Mouse (Mus musculus) gastrocnemius, adult 2 months (tissue): Measurements from ENCODE around the gene Mrpl54. TPM values are rescaled to one million over a fixed set of nuclear protein-coding genes. Genes with fewer than 3 reads are reported as not detected.

ENCODE experiments used
- DNase-seq: peaks from one replicate; pipeline ENCODE4 v3.0.0; 2022
- H3K27ac ChIP-seq: fragments of 200-600 bp; 2 replicates; pipeline ENCODE4 v1.8.1; 2022; ENCODE audit warnings: mild to moderate bottlenecking
- H3K4me3 ChIP-seq: fragments of 200-600 bp; 2 replicates; pipeline ENCODE4 v1.8.1; 2022; ENCODE audit warnings: mild to moderate bottlenecking, moderate library complexity
- CTCF ChIP-seq: fragments of 200-600 bp; IDR thresholded peaks from 2 replicates; pipeline ENCODE4 v1.8.1; 2022; ENCODE audit warnings: antibody characterized with exemption, mild to moderate bottlenecking, moderate library complexity
- intact Hi-C: fragments of 180-260 bp; cut with DNase I; formaldehyde crosslinking; loops from one replicate; pipeline ENCODE4 v1.15.1; 2025
- long read RNA-seq, 2 experiments: library from polyadenylated mRNA; stranded (forward); transcript quantifications; one replicate each; pipeline ENCODE4 v2.0.0; 2021
- total RNA-seq, 2 experiments: library from RNA; stranded (reverse); gene quantifications; 2 replicates each; pipeline ENCODE4 v1.2.3; 2021

The Mrpl54 gene
- 100 to 1,000 TPM; 103 to 112 TPM for total RNA-seq
- long read RNA-seq, experiment 1, transcript Mrpl54-201 (3 exons, 604 nt) = major isoform, 63 of 69 reads
- long read RNA-seq, experiment 1, partial matches to known transcripts = 4 of 69 reads
- long read RNA-seq, experiment 1, other reads (novel, unspliced or antisense) = 2 of 69 reads
- long read RNA-seq, experiment 2, transcript Mrpl54-201 (3 exons, 604 nt) = major isoform, 74 of 81 reads
- long read RNA-seq, experiment 2, partial matches to known transcripts = 6 of 81 reads
- long read RNA-seq, experiment 2, other reads (novel, unspliced or antisense) = 1 of 81 reads

- TF ChIP-seq CTCF = no peak
- intact Hi-C loops = loop anchor here (10.0 kb wide), 1 partner anchor 832 kb away; the partner anchor contains the start of gene Tcf3
- Histone ChIP-seq H3K27ac (peak within 1 kb of the TSS; percentile 100), H3K4me3 (peak within 1 kb of the TSS; percentile 91)
- DNase-seq = peak; percentile 99
Observed at GRCm38 (mm10) chr10:81266211-81267105, at the start of gene Mrpl54, which contains the start of gene Apba3. Gene Mrpl54 (minus strand): TSS chr10:81266934. Gene Apba3 (plus strand): TSS chr10:81266960.

GRCm38 (mm10) chr10:81315587-81315986 is 48.9 kb upstream of the Mrpl54 start:
- no peak for DNase-seq
- TF ChIP-seq CTCF = no peak
- intact Hi-C loops = no loop called here

GRCm38 (mm10) chr10:81314201-81314600 is 47.5 kb upstream of the Mrpl54 start:
- DNase-seq = no peak
- intact Hi-C loops = no loop called here
- Histone ChIP-seq H3K27ac (no peak overlapping the region), H3K4me3 (no peak overlapping the region)
- no peak for TF ChIP-seq CTCF

More at GRCm38 (mm10) chr10:81315587-81315986, 48.9 kb upstream of the Mrpl54 start:
- no peak overlapping the region for H3K4me3 ChIP-seq
- no peak overlapping the region for H3K27ac ChIP-seq

DNA sequence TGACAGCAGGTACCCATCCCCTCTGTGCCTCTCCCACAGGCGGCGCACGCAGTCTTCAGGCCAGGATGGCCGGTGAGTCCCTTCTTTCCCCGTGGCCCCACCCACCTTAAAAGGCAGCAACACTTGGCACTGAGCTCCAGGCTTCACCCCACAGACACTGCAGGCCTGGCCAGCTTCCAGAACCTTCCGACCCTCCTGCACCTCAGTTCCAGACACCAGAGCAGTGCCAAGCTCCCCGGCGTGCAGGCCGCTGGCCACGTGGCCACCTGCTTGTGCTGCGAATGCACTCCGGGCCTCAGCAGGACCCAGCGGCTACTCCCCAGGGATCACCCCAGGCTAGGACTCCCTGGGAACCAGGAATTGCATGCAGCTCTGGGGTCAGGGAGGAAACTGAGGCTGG is 46.8 kb upstream of the Mrpl54 start:
- Histone ChIP-seq H3K4me3 (no peak overlapping the region), H3K27ac (no peak overlapping the region)
- no peak for TF ChIP-seq CTCF
- DNase-seq = no peak
- intact Hi-C loops = no loop called here

DNA sequence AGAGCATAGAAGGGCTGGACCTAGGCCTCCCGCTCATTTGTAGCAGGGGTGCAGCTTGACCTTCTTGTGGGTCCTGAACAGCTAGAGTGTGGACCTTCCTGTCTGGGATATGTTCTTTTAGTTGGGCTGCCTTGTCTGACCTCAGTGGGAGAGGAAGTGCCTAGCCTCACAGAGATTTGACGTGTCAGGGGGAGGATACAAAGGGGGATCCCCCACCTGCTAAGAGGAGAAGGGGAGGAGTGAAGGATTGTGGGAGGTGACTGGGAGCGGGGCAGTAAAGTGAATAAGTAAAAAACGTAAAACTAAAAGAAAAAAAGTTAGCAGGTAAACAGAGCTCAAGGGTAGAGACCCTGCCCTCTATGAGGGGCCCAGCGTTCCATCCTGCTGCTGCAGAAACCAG is 42.8 kb upstream of the Mrpl54 start:
- H3K27ac ChIP-seq = no peak overlapping the region
- intact Hi-C loops = no loop called here
- no peak for TF ChIP-seq CTCF
- no peak for DNase-seq
- H3K4me3 ChIP-seq = no peak overlapping the region

DNA sequence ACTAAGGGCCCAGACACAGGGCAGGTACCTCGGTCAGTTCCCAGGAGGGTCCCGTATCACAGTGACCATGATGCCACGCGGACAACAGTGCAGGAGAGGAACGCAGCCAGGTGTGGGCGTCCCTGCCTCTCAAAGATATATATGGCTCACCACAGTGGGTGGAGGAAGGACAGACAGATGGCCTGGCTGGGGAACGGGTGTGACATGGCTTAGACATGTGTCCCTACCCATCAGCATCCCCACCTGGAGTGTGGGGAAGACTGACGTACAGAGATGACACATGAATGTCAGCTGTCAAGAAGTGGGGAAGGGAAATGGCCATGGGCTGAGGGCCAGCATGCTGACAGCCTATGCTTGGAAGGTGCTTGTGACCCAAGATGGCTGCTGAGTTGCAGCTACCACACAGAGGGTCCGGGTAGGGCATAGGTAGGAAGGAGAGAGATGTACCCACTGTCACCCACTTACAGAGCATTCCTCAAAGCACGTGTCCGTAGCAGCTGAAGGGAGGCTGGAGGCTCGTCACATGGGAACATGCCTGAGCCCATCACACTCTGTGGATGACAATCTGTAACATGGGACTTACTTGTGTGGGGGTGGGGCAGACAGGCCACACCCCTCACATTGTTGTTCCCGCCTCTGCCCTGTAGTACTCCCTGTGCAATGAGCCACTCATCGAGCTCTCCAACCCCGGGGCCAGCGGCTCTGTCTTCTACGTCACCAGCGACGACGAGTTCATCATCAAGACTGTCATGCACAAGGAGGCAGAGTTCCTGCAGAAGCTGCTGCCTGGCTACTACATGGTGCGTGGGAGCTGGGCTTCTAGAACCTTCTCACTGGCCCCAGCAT is 40.3 kb upstream of the Mrpl54 start:
- no peak for DNase-seq
- TF ChIP-seq CTCF = no peak
- H3K27ac ChIP-seq = no peak overlapping the region
- intact Hi-C loops = no loop called here
- H3K4me3 ChIP-seq = no peak overlapping the region

DNA sequence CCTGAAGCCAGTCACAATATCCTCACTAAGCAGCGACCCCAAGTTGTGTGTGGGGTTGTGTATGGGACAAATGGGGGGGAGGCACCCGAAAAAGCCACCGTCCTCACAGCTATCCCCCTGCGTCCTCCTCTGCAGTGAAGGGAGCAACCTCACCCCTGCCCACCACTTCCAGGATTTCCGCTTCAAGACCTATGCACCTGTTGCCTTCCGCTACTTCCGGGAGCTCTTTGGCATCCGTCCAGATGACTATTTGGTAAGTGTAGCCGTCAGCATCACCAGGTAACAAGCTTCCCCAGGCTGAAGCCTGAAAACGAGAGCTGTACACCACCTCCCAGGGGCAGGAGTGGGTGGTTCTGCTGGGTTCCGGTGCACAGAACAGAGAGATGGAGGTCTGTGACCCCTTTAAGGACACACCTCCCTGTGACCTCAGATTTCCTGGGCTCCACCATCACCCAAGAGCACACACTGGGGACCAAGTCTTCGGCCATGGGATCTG is 39.5 kb upstream of the Mrpl54 start:
- intact Hi-C loops = no loop called here
- TF ChIP-seq CTCF = no peak
- no peak for DNase-seq
- Histone ChIP-seq H3K4me3 (no peak overlapping the region), H3K27ac (no peak overlapping the region)

GRCm38 (mm10) chr10:81305663-81306062 is 38.9 kb upstream of the Mrpl54 start:
- Histone ChIP-seq H3K4me3 (no peak overlapping the region), H3K27ac (no peak overlapping the region)
- DNase-seq = no peak
- intact Hi-C loops = loop anchor here (2.0 kb wide), 1 partner anchor 17 kb away; no protein-coding TSS in a partner anchor
- TF ChIP-seq CTCF = no peak

GRCm38 (mm10) chr10:81304597-81305238 is 38.0 kb upstream of the Mrpl54 start:
- peak; percentile 90 for TF ChIP-seq CTCF
- intact Hi-C loops = loop anchor here (2.0 kb wide), 1 partner anchor 16 kb away; no protein-coding TSS in a partner anchor
- DNase-seq = peak; percentile 70

DNA sequence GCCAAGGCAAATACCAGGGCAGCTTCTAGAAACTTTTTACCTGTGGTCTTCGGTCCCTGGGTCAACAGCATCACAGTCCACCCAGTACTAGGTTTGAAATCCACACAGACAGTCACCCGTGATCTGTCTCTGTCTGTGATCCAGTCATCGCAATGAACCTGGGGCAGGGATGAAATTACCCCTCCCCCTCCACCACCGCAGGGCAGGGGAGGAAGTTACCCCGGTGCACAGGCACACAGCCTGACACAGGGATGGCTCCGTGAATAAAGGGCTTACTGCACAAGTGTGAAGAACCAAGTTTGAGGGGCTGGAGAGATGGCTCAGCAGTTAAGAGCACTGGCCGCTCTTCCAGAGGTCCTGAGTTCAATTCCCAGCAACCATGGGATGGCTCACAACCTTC is 37.0 kb upstream of the Mrpl54 start:
- TF ChIP-seq CTCF = no peak
- Histone ChIP-seq H3K27ac (peak overlapping the region; percentile 2; the same call in 1 of the 2 replicates), H3K4me3 (no peak overlapping the region)
- DNase-seq = no peak
- intact Hi-C loops = loop anchor here (2.0 kb wide), 1 partner anchor 15 kb away; no protein-coding TSS in a partner anchor

More at GRCm38 (mm10) chr10:81304597-81305238, 38.0 kb upstream of the Mrpl54 start:
- Histone ChIP-seq H3K27ac (no peak overlapping the region), H3K4me3 (no peak overlapping the region)

DNA sequence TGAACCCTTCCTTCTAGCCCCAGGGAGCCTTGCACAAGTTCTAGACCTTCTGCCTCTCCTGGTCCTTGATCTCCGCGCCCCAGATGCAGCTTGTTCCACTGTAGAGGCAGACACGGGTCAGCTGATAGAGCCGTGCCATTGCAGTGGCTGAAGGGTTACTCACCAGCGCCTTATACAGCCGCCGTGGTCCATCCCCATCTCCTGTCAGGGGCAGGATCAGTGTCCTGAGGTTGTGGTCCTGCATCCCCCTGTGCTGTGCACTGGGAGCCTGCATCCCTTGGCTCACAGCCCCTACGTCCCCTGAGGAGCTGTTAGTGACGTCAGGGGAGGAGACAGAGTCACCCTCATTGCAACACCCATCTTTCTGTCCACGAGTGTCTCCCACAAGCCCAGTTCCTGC is 36.5 kb upstream of the Mrpl54 start:
- no peak for DNase-seq
- Histone ChIP-seq H3K4me3 (peak overlapping the region; percentile 52), H3K27ac (peak overlapping the region; percentile 46)
- intact Hi-C loops = no loop called here
- no peak for TF ChIP-seq CTCF
